Mouse (Mus musculus): Measurements from ENCODE around the gene Aif1. TPM values are rescaled to one million over a fixed set of nuclear protein-coding genes. Genes with fewer than 3 reads are reported as not detected.
A peak's percentile ranks its signal among the peaks of the same experiment; 100 is the strongest.

Gene Aif1
- polyA plus RNA-seq, 1 experiment from 2014 or later: 16.5 TPM

- Histone ChIP-seq H3K36me3 (ENCODE audit: control insufficient read depth, insufficient read depth, low read length) (peaks cover 25% of the 10 kb centered on the region), H3K27ac (replicated peaks; ENCODE audit: low read depth, low read length) (peak within 1 kb of the TSS; percentile 95), H3K9me3 (ENCODE audit: control insufficient read depth, low read length) (no peaks in the 10 kb centered on the region), H3K4me3 (ENCODE audit: low read depth, low read length) (peak within 1 kb of the TSS; percentile 55), H3K4me1 (ENCODE audit: control insufficient read depth, insufficient read depth, low read length) (peaks cover 13% of the 10 kb centered on the region), H3K4me2 (ENCODE audit: low read depth, low read length) (peak within 1 kb of the TSS; percentile 92), H3K9ac (ENCODE audit: low read depth, low read length) (peak within 1 kb of the TSS; percentile 86), H3K27me3 (replicated peaks; ENCODE audit: control insufficient read depth, insufficient read depth, low read length) (no peaks in the 10 kb centered on the region)
- ATAC-seq (ENCODE audit: low read depth) (peak; percentile 94), DNase-seq (ENCODE audit: low spot score) (peak; percentile 97)
- WGBS: under 1% methylated on average over 64 of the region's 66 CpGs
Measured at GRCm38 (mm10) chr17:35134801-35135590, 40.9 kb downstream of the Aif1 start, which contains the start of gene Bag6. Bag6 (plus strand) TSS chr17:35135178.

- WGBS: 95% methylated on average over 7 of the region's 7 CpGs
- ATAC-seq (ENCODE audit: low read depth): no peak
Measured at GRCm38 (mm10) chr17:35133517-35133916, 42.4 kb downstream of the Aif1 start.

GRCm38 (mm10) chr17:35132174-35132560 lies 43.7 kb downstream of the Aif1 start:
- no peak for ATAC-seq (ENCODE audit: low read depth)
- 72% methylated on average over 3 of the region's 3 CpGs for WGBS
- no peak overlapping the region for H3K4me2 ChIP-seq (ENCODE audit: low read depth, low read length)
- H3K36me3 ChIP-seq (ENCODE audit: control insufficient read depth, insufficient read depth, low read length): 0 out of 2 replicates have a peak, but pooled peaks cover 22% of the 10 kb centered on the region
- no peaks in the 10 kb centered on the region for H3K27me3 ChIP-seq (replicated peaks; ENCODE audit: control insufficient read depth, insufficient read depth, low read length)
- H3K9ac ChIP-seq (ENCODE audit: low read depth, low read length): no peak overlapping the region
- no peaks in the 10 kb centered on the region for H3K9me3 ChIP-seq (ENCODE audit: control insufficient read depth, low read length)
- no peak overlapping the region for H3K4me3 ChIP-seq (ENCODE audit: low read depth, low read length)
- no peak for DNase-seq (ENCODE audit: low spot score)
- H3K27ac ChIP-seq (replicated peaks; ENCODE audit: low read depth, low read length): no peak overlapping the region
- H3K4me1 ChIP-seq (ENCODE audit: control insufficient read depth, insufficient read depth, low read length): peaks cover 10% of the 10 kb centered on the region

More at GRCm38 (mm10) chr17:35133517-35133916, 42.4 kb downstream of the Aif1 start:
- Histone ChIP-seq H3K4me3 (ENCODE audit: low read depth, low read length) (no peak overlapping the region), H3K9me3 (ENCODE audit: control insufficient read depth, low read length) (no peaks in the 10 kb centered on the region), H3K9ac (ENCODE audit: low read depth, low read length) (no peak overlapping the region), H3K27ac (replicated peaks; ENCODE audit: low read depth, low read length) (no peak overlapping the region), H3K4me2 (ENCODE audit: low read depth, low read length) (no peak overlapping the region), H3K27me3 (replicated peaks; ENCODE audit: control insufficient read depth, insufficient read depth, low read length) (no peaks in the 10 kb centered on the region), H3K4me1 (ENCODE audit: control insufficient read depth, insufficient read depth, low read length) (peaks cover 13% of the 10 kb centered on the region), H3K36me3 (ENCODE audit: control insufficient read depth, insufficient read depth, low read length) (peaks cover 25% of the 10 kb centered on the region)
- DNase-seq (ENCODE audit: low spot score): no peak

GRCm38 (mm10) chr17:35131500-35132173 lies 44.2 kb downstream of the Aif1 start, which contains the start of gene Apom:
Apom (minus strand) TSS chr17:35132050.
- Histone ChIP-seq H3K4me2 (ENCODE audit: low read depth, low read length) (no peak within 1 kb of the TSS), H3K4me1 (ENCODE audit: control insufficient read depth, insufficient read depth, low read length) (peaks cover 10% of the 10 kb centered on the region), H3K27me3 (replicated peaks; ENCODE audit: control insufficient read depth, insufficient read depth, low read length) (no peaks in the 10 kb centered on the region), H3K9ac (ENCODE audit: low read depth, low read length) (no peak within 1 kb of the TSS), H3K4me3 (ENCODE audit: low read depth, low read length) (no peak within 1 kb of the TSS), H3K36me3 (ENCODE audit: control insufficient read depth, insufficient read depth, low read length) (0 out of 2 replicates have a peak, but pooled peaks cover 22% of the 10 kb centered on the region), H3K27ac (replicated peaks; ENCODE audit: low read depth, low read length) (no peak within 1 kb of the TSS), H3K9me3 (ENCODE audit: control insufficient read depth, low read length) (no peaks in the 10 kb centered on the region)
- ATAC-seq (ENCODE audit: low read depth) (no peak), DNase-seq (ENCODE audit: low spot score) (no peak)
- WGBS: 84% methylated on average over 15 of the region's 15 CpGs

GRCm38 (mm10) chr17:35131038-35131437 lies 44.8 kb downstream of the Aif1 start:
- no peak overlapping the region for H3K9ac ChIP-seq (ENCODE audit: low read depth, low read length)

GRCm38 (mm10) chr17:35128996-35129395 lies 46.9 kb downstream of the Aif1 start:
- Histone ChIP-seq H3K9ac (ENCODE audit: low read depth, low read length) (no peak overlapping the region), H3K9me3 (ENCODE audit: control insufficient read depth, low read length) (no peaks in the 10 kb centered on the region), H3K4me3 (ENCODE audit: low read depth, low read length) (no peak overlapping the region), H3K4me2 (ENCODE audit: low read depth, low read length) (no peak overlapping the region), H3K27ac (replicated peaks; ENCODE audit: low read depth, low read length) (no peak overlapping the region), H3K4me1 (ENCODE audit: control insufficient read depth, insufficient read depth, low read length) (peaks cover 13% of the 10 kb centered on the region), H3K36me3 (ENCODE audit: control insufficient read depth, insufficient read depth, low read length) (peaks cover 24% of the 10 kb centered on the region; the same call in 1 of the 2 replicates), H3K27me3 (replicated peaks; ENCODE audit: control insufficient read depth, insufficient read depth, low read length) (no peaks in the 10 kb centered on the region)
- WGBS: 76% methylated on average over 11 of the region's 11 CpGs
- ATAC-seq (ENCODE audit: low read depth): no peak
- no peak for DNase-seq (ENCODE audit: low spot score)

More at GRCm38 (mm10) chr17:35131038-35131437, 44.8 kb downstream of the Aif1 start:
- Histone ChIP-seq H3K27me3 (replicated peaks; ENCODE audit: control insufficient read depth, insufficient read depth, low read length) (no peaks in the 10 kb centered on the region), H3K27ac (replicated peaks; ENCODE audit: low read depth, low read length) (no peak overlapping the region), H3K4me1 (ENCODE audit: control insufficient read depth, insufficient read depth, low read length) (peaks cover 7% of the 10 kb centered on the region), H3K4me3 (ENCODE audit: low read depth, low read length) (no peak overlapping the region), H3K9me3 (ENCODE audit: control insufficient read depth, low read length) (no peaks in the 10 kb centered on the region), H3K4me2 (ENCODE audit: low read depth, low read length) (no peak overlapping the region), H3K36me3 (ENCODE audit: control insufficient read depth, insufficient read depth, low read length) (0 out of 2 replicates have a peak, but pooled peaks cover 22% of the 10 kb centered on the region)
- WGBS: 90% methylated on average over 8 of the region's 8 CpGs
- no peak for ATAC-seq (ENCODE audit: low read depth)
- no peak for DNase-seq (ENCODE audit: low spot score)

- no peak for ATAC-seq (ENCODE audit: low read depth)
- peaks cover 29% of the 10 kb centered on the region; the same call in 1 of the 2 replicates for H3K36me3 ChIP-seq (ENCODE audit: control insufficient read depth, insufficient read depth, low read length)
- H3K9me3 ChIP-seq (ENCODE audit: control insufficient read depth, low read length): no peaks in the 10 kb centered on the region
- no peak for DNase-seq (ENCODE audit: low spot score)
- H3K27ac ChIP-seq (replicated peaks; ENCODE audit: low read depth, low read length): peak overlapping the region; percentile 75
- peaks cover 13% of the 10 kb centered on the region for H3K4me1 ChIP-seq (ENCODE audit: control insufficient read depth, insufficient read depth, low read length)
- H3K9ac ChIP-seq (ENCODE audit: low read depth, low read length): peak overlapping the region; percentile 78
- peak overlapping the region; percentile 76 for H3K4me3 ChIP-seq (ENCODE audit: low read depth, low read length)
- peak overlapping the region; percentile 87 for H3K4me2 ChIP-seq (ENCODE audit: low read depth, low read length)
- 68% methylated on average over 13 of the region's 13 CpGs for WGBS
- H3K27me3 ChIP-seq (replicated peaks; ENCODE audit: control insufficient read depth, insufficient read depth, low read length): no peaks in the 10 kb centered on the region
Measured at GRCm38 (mm10) chr17:35127017-35127416, 48.9 kb downstream of the Aif1 start.

GRCm38 (mm10) chr17:35126206-35126611 lies 49.7 kb downstream of the Aif1 start, which contains the start of gene D17H6S53E:
D17H6S53E (plus strand) TSS chr17:35126373.
- Histone ChIP-seq H3K27me3 (replicated peaks; ENCODE audit: control insufficient read depth, insufficient read depth, low read length) (no peaks in the 10 kb centered on the region), H3K4me2 (ENCODE audit: low read depth, low read length) (peak within 1 kb of the TSS; percentile 87), H3K27ac (replicated peaks; ENCODE audit: low read depth, low read length) (peak within 1 kb of the TSS; percentile 75), H3K4me1 (ENCODE audit: control insufficient read depth, insufficient read depth, low read length) (peaks cover 13% of the 10 kb centered on the region), H3K9me3 (ENCODE audit: control insufficient read depth, low read length) (no peaks in the 10 kb centered on the region), H3K36me3 (ENCODE audit: control insufficient read depth, insufficient read depth, low read length) (peaks cover 29% of the 10 kb centered on the region; the same call in 1 of the 2 replicates), H3K4me3 (ENCODE audit: low read depth, low read length) (peak within 1 kb of the TSS; percentile 76), H3K9ac (ENCODE audit: low read depth, low read length) (peak within 1 kb of the TSS; percentile 78)
- ATAC-seq (ENCODE audit: low read depth) (peak; percentile 67), DNase-seq (ENCODE audit: low spot score) (peak; percentile 90)
- WGBS: 0% methylated on average over 22 of the region's 36 CpGs
